Mouse (Mus musculus): ENCODE results near the gene Car3. TPM values are rescaled to one million over a fixed set of nuclear protein-coding genes. Genes with fewer than 3 reads are reported as not detected.

Gene Car3
- polyA plus RNA-seq, 1 experiment = 370 TPM

GRCm38 (mm10) chr3:14887134-14887666 is 23.9 kb downstream of the Car3 start:
- Histone ChIP-seq H3K27me3 (ENCODE audit: control insufficient read depth, insufficient read depth, low read length) (peaks cover 4% of the 10 kb centered on the region; the same call in 1 of the 2 replicates), H3K36me3 (ENCODE audit: control insufficient read depth, insufficient read depth, low read length) (no peaks in the 10 kb centered on the region), H3K4me3 (ENCODE audit: control insufficient read depth, insufficient read depth, low read length) (peak overlapping the region; percentile 73), H3K27ac (ENCODE audit: control insufficient read depth, insufficient read depth, low read length) (no peak overlapping the region), H3K4me1 (replicated peaks; ENCODE audit: control insufficient read depth, insufficient read depth, low read length) (peaks cover 7% of the 10 kb centered on the region; the same call in 1 of the 2 replicates)
- TF ChIP-seq CTCF (IDR thresholded peaks at IDR 0.05; ENCODE audit: borderline replicate concordance, control insufficient read depth, extremely low read depth, insufficient read depth, low read length, poor library complexity) = no peak
- no peak for TF ChIP-seq POLR2A (IDR thresholded peaks at IDR 0.05; ENCODE audit: control insufficient read depth, extremely low read depth, insufficient read depth, low read length, poor library complexity)
- DNase-seq = peak; percentile 11
- 10% methylated on average over 11 of the region's 11 CpGs for WGBS

- TF ChIP-seq POLR2A (IDR thresholded peaks at IDR 0.05; ENCODE audit: control insufficient read depth, extremely low read depth, insufficient read depth, low read length, poor library complexity) (no peak), CTCF (IDR thresholded peaks at IDR 0.05; ENCODE audit: borderline replicate concordance, control insufficient read depth, extremely low read depth, insufficient read depth, low read length, poor library complexity) (no peak)
- peaks cover 4% of the 10 kb centered on the region; the same call in 1 of the 2 replicates for H3K27me3 ChIP-seq (ENCODE audit: control insufficient read depth, insufficient read depth, low read length)
- H3K4me3 ChIP-seq (ENCODE audit: control insufficient read depth, insufficient read depth, low read length) = no peak overlapping the region
- no peak for DNase-seq
- 48% methylated on average over 10 of the region's 10 CpGs for WGBS
- no peaks in the 10 kb centered on the region for H3K36me3 ChIP-seq (ENCODE audit: control insufficient read depth, insufficient read depth, low read length)
- no peak overlapping the region for H3K27ac ChIP-seq (ENCODE audit: control insufficient read depth, insufficient read depth, low read length)
- peaks cover 7% of the 10 kb centered on the region; the same call in 1 of the 2 replicates for H3K4me1 ChIP-seq (replicated peaks; ENCODE audit: control insufficient read depth, insufficient read depth, low read length)
Measured at GRCm38 (mm10) chr3:14887686-14888295, 24.5 kb downstream of the Car3 start.

- 95% methylated on average over 2 of the region's 2 CpGs for WGBS
- DNase-seq = no peak
- peaks cover 4% of the 10 kb centered on the region; the same call in 1 of the 2 replicates for H3K27me3 ChIP-seq (ENCODE audit: control insufficient read depth, insufficient read depth, low read length)
- no peak overlapping the region for H3K4me3 ChIP-seq (ENCODE audit: control insufficient read depth, insufficient read depth, low read length)
- H3K4me1 ChIP-seq (replicated peaks; ENCODE audit: control insufficient read depth, insufficient read depth, low read length) = peaks cover 7% of the 10 kb centered on the region; the same call in 1 of the 2 replicates
- TF ChIP-seq CTCF (IDR thresholded peaks at IDR 0.05; ENCODE audit: borderline replicate concordance, control insufficient read depth, extremely low read depth, insufficient read depth, low read length, poor library complexity) = no peak
- no peak for TF ChIP-seq POLR2A (IDR thresholded peaks at IDR 0.05; ENCODE audit: control insufficient read depth, extremely low read depth, insufficient read depth, low read length, poor library complexity)
- H3K27ac ChIP-seq (ENCODE audit: control insufficient read depth, insufficient read depth, low read length) = no peak overlapping the region
- no peaks in the 10 kb centered on the region for H3K36me3 ChIP-seq (ENCODE audit: control insufficient read depth, insufficient read depth, low read length)
Measured at GRCm38 (mm10) chr3:14888549-14888948, 25.2 kb downstream of the Car3 start.

- no peak for TF ChIP-seq POLR2A (IDR thresholded peaks at IDR 0.05; ENCODE audit: control insufficient read depth, extremely low read depth, insufficient read depth, low read length, poor library complexity)
- no peak for TF ChIP-seq CTCF (IDR thresholded peaks at IDR 0.05; ENCODE audit: borderline replicate concordance, control insufficient read depth, extremely low read depth, insufficient read depth, low read length, poor library complexity)
- Histone ChIP-seq H3K4me1 (replicated peaks; ENCODE audit: control insufficient read depth, insufficient read depth, low read length) (peaks cover 7% of the 10 kb centered on the region; the same call in 1 of the 2 replicates), H3K27me3 (ENCODE audit: control insufficient read depth, insufficient read depth, low read length) (peaks cover 4% of the 10 kb centered on the region; the same call in 1 of the 2 replicates), H3K36me3 (ENCODE audit: control insufficient read depth, insufficient read depth, low read length) (no peaks in the 10 kb centered on the region), H3K27ac (ENCODE audit: control insufficient read depth, insufficient read depth, low read length) (no peak overlapping the region), H3K4me3 (ENCODE audit: control insufficient read depth, insufficient read depth, low read length) (no peak overlapping the region)
- 72% methylated on average over 2 of the region's 2 CpGs for WGBS
- DNase-seq = no peak
Measured at GRCm38 (mm10) chr3:14889085-14889484, 25.8 kb downstream of the Car3 start.

GRCm38 (mm10) chr3:14889716-14890409 is 26.6 kb downstream of the Car3 start:
- Histone ChIP-seq H3K4me1 (replicated peaks; ENCODE audit: control insufficient read depth, insufficient read depth, low read length) (peaks cover 7% of the 10 kb centered on the region; the same call in 1 of the 2 replicates), H3K4me3 (ENCODE audit: control insufficient read depth, insufficient read depth, low read length) (no peak overlapping the region), H3K27me3 (ENCODE audit: control insufficient read depth, insufficient read depth, low read length) (peaks cover 4% of the 10 kb centered on the region; the same call in 1 of the 2 replicates), H3K36me3 (ENCODE audit: control insufficient read depth, insufficient read depth, low read length) (no peaks in the 10 kb centered on the region), H3K27ac (ENCODE audit: control insufficient read depth, insufficient read depth, low read length) (no peak overlapping the region)
- DNase-seq = no peak
- WGBS = 81% methylated on average over 4 of the region's 4 CpGs
- no peak for TF ChIP-seq CTCF (IDR thresholded peaks at IDR 0.05; ENCODE audit: borderline replicate concordance, control insufficient read depth, extremely low read depth, insufficient read depth, low read length, poor library complexity)
- TF ChIP-seq POLR2A (IDR thresholded peaks at IDR 0.05; ENCODE audit: control insufficient read depth, extremely low read depth, insufficient read depth, low read length, poor library complexity) = no peak

- TF ChIP-seq CTCF (IDR thresholded peaks at IDR 0.05; ENCODE audit: borderline replicate concordance, control insufficient read depth, extremely low read depth, insufficient read depth, low read length, poor library complexity) (no peak), POLR2A (IDR thresholded peaks at IDR 0.05; ENCODE audit: control insufficient read depth, extremely low read depth, insufficient read depth, low read length, poor library complexity) (no peak)
- WGBS = 64% methylated on average over 3 of the region's 3 CpGs
- H3K4me1 ChIP-seq (replicated peaks; ENCODE audit: control insufficient read depth, insufficient read depth, low read length) = no peaks in the 10 kb centered on the region
Measured at GRCm38 (mm10) chr3:14892991-14893390, 29.7 kb downstream of the Car3 start.

More at GRCm38 (mm10) chr3:14892991-14893390, 29.7 kb downstream of the Car3 start:
- Histone ChIP-seq H3K4me3 (ENCODE audit: control insufficient read depth, insufficient read depth, low read length) (no peak overlapping the region), H3K36me3 (ENCODE audit: control insufficient read depth, insufficient read depth, low read length) (no peaks in the 10 kb centered on the region), H3K27me3 (ENCODE audit: control insufficient read depth, insufficient read depth, low read length) (no peaks in the 10 kb centered on the region), H3K27ac (ENCODE audit: control insufficient read depth, insufficient read depth, low read length) (no peak overlapping the region)
- DNase-seq = no peak

Measured in thymus, adult 2 months (tissue).